Mouse (Mus musculus) Muller cell, postnatal 12 days (primary cell): Measurements from ENCODE around the gene Mgst2.

Experiments used
- DNase-seq: peaks from one replicate; pipeline ENCODE4 v3.0.0-alpha.2; 2015; ENCODE audit errors: inconsistent ontology term

Mgst2 gene

GRCm38 (mm10) chr3:51660060-51660459, at the start of gene Mgst2:
TSS of gene Mgst2 (plus strand) at chr3:51660360.
- DNase-seq, result no peak

GRCm38 (mm10) chr3:51611972-51612371, 48.2 kb upstream of the Mgst2 start:
- peak; percentile 71 for DNase-seq

GRCm38 (mm10) chr3:51612398-51613356, 47.5 kb upstream of the Mgst2 start:
- DNase-seq, result no peak

DNA sequence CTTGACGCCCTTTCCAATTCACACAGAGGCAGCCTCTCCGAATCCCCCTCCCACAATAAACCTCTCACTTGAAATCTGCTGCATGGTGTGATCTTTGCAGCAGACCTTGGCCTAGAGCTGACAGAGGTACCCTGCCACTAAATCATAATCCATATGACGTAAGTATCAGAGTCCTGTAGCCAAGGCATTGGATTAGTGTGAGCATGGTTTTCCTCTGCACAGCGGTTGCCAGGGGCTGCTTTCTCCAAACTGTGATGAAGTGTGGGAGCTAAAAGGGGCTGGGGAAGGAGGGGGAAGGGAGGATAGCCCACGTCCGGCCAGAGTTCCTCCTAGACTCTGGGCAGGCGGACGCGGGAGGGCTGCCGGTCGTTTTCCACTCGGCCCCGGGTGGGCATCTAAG, 45.9 kb upstream of the Mgst2 start:
- DNase-seq, result no peak

DNA sequence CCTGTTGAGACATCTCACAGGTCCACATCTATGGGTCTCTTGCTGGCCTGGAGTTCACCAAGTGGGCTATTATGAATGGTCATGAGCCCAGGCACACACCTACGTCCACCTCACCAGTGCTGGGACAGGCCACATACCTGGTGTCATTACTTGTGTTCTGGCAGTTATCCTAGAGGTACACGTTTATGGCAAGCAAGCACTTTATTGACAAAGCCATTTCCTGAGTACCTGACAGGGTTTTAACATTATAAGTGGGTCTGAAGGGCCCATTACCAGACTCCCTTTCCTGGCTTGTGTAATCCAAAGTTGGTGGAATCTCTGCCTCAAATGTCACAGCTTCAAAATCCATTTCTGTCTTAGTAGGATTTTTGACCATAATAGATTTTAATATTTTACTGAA, 36.2 kb upstream of the Mgst2 start:
- DNase-seq, result no peak

DNA sequence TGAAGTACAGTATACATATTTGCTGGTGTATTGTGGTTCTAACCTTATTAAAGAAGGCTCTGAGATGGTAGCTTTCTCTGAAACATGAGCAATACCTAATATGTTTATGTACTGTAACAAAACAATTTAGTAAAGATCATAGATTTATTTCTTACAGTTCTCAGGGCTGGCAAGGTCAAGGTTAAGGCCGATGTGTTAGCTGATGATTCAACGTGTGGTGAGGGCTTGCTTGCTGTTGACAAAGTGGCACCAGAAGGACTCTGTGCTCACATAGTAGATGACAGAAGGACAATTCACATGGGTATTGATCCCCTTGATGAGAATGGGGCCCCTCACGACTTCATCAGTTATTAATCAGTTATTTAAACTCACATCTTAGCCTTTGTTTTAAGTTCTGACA, 32.4 kb upstream of the Mgst2 start:
- no peak for DNase-seq

DNA sequence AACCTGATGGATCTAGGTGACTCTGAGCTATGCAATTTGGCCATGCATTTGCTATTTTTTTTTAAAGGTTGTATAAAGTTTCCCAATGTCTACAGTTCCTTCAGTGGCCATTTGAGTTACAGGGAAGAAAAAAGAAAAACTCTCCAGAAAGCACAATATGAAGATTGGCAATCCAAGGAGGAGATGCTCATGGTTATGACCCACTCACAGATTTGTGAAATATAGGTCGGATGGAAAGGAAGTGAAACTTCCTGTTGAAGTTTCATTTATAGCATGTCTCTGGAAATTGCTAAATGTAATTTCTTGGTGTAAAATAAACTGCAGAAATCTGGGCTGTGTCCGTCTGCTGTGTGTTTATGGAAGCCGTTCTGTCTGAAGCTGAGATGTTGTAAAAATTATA, 31.2 kb upstream of the Mgst2 start:
- no peak for DNase-seq

DNA sequence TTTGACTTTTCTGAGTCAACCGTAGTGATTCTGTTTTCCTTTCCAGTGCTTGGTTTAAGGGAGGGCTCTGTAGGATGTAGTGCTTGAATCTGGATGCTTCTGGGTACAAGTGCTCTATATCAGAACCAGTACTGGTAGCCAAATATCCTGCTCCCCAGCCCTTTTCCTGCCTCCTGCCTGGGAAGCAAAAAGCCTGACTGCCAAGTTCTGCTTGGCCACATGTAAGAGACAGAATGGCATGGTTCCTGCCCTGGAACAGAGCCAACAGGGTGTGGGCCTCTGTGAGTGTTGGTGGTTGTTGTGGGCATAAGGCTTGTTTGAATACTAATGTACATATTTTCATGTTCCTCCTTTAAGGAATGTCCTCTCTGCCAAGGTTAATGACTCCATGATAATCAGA, 29.4 kb upstream of the Mgst2 start:
- DNase-seq, result no peak

DNA sequence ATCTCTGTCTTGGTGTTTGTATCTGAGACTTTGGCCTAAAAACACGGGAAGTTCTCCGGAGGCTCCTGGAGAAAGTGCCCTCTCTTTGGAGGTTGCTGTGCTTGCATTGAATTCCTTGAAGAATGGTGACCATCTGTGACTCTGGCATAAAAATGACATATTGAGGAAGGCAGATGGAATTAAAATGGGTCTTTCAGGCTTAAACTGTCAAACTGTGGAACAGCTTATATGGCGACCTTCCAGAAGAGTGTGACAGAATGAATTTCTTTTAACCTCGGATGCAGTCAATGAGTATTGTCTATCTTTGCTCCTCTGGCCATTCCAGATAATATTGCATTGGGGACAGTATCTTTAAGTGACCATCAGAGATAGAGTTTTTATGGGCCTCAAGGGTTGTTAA, 28.2 kb upstream of the Mgst2 start:
- DNase-seq, result no peak

DNA sequence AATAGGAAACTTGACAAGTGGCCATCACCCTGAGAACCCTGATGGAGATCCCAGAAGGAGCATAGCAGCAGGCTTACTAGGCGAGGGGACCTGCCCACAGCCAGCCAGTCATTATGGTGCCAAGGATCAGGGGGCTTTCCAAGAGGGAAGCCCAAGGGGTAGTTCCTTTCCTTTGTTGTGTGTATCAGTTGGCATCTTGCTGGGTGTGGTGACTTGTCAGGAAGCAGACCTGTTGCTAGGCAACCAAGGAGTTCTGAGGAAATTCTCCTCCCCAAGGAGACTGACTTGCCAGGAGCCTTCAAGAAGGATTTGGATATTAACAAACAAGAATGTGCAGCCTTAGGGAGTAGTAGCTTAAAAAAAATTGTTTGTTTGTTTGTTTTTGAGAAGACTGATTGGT, 25.7 kb upstream of the Mgst2 start:
- DNase-seq, result no peak

DNA sequence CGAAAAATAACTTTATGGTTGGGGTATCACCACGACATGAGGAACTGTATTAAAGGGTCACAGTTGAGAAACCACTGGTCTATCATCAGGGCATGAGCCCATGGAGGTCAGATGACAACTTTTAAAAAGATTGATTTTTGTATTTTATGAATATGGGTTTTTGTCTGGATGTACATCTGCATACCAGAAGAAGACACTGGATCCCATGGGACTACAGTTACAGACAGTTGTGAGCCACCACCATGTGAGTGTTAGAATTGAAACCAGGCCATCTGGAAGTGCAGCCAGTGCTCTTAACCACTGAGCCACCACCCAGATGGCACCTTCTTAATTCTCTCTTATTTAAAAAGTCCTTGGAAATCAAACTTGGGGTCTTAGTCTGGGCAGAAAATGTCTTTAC, 24.2 kb upstream of the Mgst2 start:
- no peak for DNase-seq

GRCm38 (mm10) chr3:51636700-51637099, 23.5 kb upstream of the Mgst2 start:
- no peak for DNase-seq

GRCm38 (mm10) chr3:51637326-51637725, 22.8 kb upstream of the Mgst2 start:
- no peak for DNase-seq

DNA sequence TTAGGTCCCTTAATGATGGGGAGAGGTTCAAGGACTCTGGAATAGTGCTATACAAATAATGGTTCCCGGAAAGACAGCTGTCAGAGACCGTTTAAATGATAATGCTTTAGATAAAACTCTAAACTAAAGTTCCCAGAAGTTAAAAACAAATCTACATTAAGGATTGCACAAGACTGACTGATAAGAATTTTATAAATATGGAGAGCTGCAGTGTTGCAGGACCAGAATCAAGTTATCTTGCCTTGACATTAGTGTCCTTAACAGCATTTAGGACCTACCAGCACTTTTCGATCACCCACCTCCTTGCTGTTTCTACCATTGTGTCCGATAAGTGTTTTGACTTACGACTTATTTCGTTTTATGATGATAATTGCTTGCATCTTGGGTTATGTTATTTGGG, 21.9 kb upstream of the Mgst2 start:
- no peak for DNase-seq

GRCm38 (mm10) chr3:51645484-51645883, 14.7 kb upstream of the Mgst2 start:
- DNase-seq, result no peak

DNA sequence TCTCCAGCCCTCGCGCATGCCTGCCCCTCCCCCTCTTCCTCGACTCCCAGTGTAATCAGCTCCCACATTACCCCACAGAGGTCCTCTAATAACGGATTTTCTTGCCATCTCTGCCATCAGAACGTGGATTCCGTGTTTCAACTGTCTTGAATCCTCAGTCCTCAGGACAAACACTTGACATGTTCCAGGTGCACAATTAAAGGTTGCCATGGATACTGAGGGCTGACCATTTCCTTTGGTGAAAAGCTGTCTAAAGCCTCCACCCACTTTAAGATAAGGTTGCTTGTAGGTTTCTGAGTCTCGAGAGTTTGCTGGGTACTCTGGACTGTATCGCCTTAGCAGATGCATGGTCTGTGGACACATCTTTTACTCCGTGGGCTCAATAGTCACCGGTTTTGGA, 13.9 kb upstream of the Mgst2 start:
- DNase-seq, result no peak

DNA sequence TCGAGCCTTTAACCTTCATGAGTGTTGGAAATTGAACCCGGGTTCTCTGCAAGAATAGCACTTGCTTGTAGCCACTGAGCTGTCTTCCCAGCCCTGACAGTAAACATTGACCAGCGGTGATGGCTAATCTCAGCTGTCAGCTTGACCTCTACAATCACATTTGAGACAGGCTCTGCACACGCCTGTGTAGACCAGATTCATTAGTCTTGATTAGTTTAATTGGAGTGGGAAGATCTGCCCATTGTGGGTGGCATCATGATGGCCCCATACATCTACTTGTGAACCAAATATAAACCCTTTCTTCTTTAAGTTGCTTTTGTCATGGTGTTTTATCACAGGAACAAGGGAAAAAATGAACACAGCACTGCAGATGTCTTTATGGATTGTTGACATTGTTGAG, 12.8 kb upstream of the Mgst2 start:
- DNase-seq, result no peak

GRCm38 (mm10) chr3:51648037-51648664, 12.0 kb upstream of the Mgst2 start:
- DNase-seq, result peak; percentile 80

DNA sequence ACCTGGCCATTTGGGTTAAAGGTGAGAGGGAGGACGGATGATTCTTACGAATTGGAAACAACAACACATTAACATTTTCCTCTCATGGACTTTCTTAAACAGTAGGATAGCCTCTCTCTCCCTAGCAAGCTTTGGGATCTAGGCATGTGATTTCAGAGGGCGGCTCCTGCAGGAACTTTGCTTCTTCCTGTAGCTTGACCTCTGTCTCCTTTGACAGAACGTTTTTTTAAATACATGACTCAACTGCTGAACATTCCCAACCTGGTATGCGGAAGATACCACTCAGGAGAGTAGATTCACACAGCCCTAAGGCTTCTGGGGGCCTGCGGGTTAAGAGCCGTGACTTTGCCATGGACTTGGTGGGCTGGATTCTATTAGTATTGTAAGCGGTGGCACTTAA, 10.7 kb upstream of the Mgst2 start:
- DNase-seq, result no peak

DNA sequence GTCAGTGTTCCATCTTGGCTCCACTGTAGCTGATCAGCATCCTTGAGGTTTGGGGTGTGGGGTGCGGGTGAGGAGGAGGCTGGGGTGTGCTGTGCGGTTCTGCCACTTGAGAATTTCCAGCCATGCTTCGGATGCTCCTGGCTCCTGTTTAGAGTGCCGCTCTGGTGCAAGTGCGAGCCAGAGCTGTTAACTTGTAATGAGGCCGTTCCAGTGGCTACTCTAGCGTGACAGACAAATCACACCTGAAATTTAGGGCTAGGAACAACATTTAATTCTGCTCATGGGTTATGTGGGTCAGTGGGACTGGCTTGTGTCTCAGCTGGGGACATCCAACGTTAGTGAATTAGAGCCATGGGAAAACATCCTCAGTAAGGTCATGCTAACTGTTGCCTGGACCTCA, 10.2 kb upstream of the Mgst2 start:
- no peak for DNase-seq

DNA sequence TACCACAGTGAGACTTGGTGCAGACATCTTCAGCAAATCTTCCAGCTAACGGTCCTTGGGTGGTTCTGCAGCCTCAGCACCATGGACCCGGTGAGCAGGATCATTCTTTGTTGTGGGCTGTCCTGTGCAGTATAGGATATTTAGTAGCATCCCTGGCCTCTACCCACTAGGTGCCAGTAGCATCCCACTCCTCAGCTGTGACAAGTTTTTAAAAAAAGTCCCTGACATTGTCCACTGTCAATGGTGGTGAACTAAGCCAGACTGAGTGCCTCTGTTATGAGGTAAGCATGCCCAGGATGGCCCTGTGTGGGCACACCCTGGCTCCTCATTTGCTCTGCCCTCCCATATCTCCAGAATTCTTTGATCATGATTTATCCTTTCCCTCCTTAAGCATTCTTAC, 9.0 kb upstream of the Mgst2 start:
- peak; percentile 31 for DNase-seq

DNA sequence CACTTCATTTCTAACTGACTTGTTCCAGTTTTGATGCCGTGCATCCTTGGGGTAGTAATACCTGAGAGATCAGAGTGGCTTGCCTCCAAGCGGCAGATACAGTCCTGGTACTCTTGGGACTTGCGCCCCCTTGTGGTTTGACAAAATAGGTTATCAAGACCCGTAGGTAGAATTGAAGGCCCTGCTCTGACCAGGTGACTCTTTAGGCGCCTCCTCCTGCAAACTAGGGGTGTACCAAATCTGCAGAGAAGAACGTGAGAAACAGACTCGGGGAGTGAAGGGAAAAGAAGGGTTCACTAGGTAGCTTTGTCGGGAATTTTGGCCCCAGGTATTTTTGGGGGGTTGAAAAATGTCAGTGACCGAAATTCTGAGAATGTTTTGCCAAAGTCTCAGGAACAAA, 7.9 kb upstream of the Mgst2 start:
- peak; percentile 60 for DNase-seq

DNA sequence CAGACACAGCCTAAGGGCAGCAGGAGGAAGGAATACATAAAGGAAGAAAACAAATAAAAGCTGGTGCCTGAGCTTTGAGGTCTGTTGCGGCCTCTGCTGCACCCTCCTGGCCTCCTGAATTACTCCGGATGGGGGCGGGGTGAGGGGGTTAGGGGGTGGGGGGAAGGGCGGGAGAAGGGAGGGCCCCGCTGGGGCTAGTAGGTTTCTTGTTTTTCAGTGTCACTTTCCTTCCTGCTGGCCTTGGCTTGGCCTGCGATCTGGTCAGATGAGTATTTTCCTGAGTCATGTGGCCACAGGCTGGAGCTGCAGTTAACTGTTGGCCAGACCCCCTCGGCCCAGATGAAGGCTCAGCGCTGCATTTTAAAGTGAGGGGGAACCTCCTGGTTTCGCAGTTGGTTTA, 7.5 kb upstream of the Mgst2 start:
- peak; percentile 39 for DNase-seq
